Mouse (Mus musculus): ENCODE data around the gene Prmt9. TPM values are rescaled to one million over a fixed set of nuclear protein-coding genes. Genes with fewer than 3 reads are reported as not detected.

Gene Prmt9
- polyA plus RNA-seq, 1 experiment from 2014 or later: 23.2 TPM

DNA sequence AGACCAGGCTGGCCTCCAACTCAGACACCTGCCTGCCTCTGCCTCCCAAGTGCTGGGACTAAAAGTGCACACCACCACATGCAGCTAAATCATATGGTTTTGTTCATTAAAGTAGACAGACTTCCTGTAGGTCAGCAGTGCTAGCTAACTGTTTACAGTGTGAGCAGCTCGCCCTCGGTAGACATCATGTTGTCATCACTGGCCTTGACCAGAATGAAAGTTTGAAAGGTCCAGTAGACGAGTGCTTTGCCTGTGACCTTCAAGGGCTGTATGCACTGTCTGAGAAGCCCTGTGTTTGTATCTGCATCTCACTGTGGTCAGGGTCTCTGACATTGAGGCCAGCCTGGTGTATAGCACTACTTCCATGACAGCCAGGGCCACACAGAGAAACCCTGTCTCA is 12.2 kb downstream of the Prmt9 start:
- Histone ChIP-seq H3K4me1 (ENCODE audit: insufficient read depth, low read length) (no peaks in the 10 kb centered on the region), H3K36me3 (ENCODE audit: insufficient read depth, low read length) (peaks cover 60% of the 10 kb centered on the region), H3K27me3 (ENCODE audit: insufficient read depth, low read length) (no peaks in the 10 kb centered on the region), H3K9me3 (ENCODE audit: low read length) (no peaks in the 10 kb centered on the region), H3K9ac (replicated peaks; ENCODE audit: low read length) (no peak overlapping the region), H3K4me2 (replicated peaks; ENCODE audit: low read depth, low read length) (no peak overlapping the region), H3K27ac (ENCODE audit: low read length) (no peak overlapping the region), H3K4me3 (ENCODE audit: low read length) (no peak overlapping the region)
- 88% methylated on average over 3 of the region's 3 CpGs for WGBS
- no peak for ATAC-seq (ENCODE audit: low FRiP score, low TSS enrichment)

DNA sequence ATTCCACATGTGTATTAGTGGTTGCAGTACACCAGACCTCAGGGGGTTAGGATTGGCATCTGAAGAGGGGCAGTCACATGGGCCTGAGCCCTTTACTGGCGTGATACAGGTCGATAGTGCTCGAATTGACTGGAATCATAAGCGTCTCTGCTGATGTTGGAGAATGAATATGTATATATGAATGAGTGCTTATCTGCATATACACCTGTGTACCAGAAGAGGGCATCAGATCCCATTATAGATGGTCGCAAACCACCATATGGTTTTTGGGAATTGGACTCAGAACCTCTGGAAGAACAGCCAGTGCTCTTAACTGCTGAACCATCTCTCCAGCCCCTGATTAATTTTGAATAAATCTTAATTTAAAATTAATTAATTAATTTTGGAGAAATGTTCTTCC is 25.0 kb downstream of the Prmt9 start:
- H3K9me3 ChIP-seq (ENCODE audit: low read length): no peaks in the 10 kb centered on the region
- H3K4me1 ChIP-seq (ENCODE audit: insufficient read depth, low read length): no peaks in the 10 kb centered on the region
- H3K4me3 ChIP-seq (ENCODE audit: low read length): no peak overlapping the region
- no peaks in the 10 kb centered on the region for H3K27me3 ChIP-seq (ENCODE audit: insufficient read depth, low read length)
- H3K4me2 ChIP-seq (replicated peaks; ENCODE audit: low read depth, low read length): no peak overlapping the region
- H3K36me3 ChIP-seq (ENCODE audit: insufficient read depth, low read length): peaks cover 42% of the 10 kb centered on the region
- 87% methylated on average over 5 of the region's 5 CpGs for WGBS
- no peak overlapping the region for H3K9ac ChIP-seq (replicated peaks; ENCODE audit: low read length)
- no peak for ATAC-seq (ENCODE audit: low FRiP score, low TSS enrichment)
- no peak overlapping the region for H3K27ac ChIP-seq (ENCODE audit: low read length)

DNA sequence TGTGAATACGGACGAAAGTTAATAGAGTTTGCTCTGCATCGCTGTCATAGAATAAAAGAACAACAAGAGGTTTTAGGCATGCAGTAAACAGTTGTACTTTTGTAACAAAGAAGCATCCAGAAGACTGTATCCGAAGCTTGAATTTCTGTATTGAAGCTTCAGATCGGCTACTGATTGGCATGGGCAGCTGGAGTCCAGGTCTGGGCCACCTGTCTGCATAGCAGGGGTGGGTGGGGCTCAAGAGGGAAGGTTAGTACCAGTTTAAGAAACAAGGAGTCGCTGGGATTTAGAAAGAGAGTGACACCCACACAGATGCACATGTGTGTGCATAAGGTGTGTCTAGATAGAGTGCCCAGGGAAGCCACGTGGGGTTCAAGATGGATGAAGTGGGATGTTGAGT is 28.5 kb downstream of the Prmt9 start:
- ATAC-seq (ENCODE audit: low FRiP score, low TSS enrichment): no peak
- Histone ChIP-seq H3K4me1 (ENCODE audit: insufficient read depth, low read length) (no peaks in the 10 kb centered on the region), H3K4me3 (ENCODE audit: low read length) (no peak overlapping the region), H3K9ac (replicated peaks; ENCODE audit: low read length) (no peak overlapping the region), H3K36me3 (ENCODE audit: insufficient read depth, low read length) (peaks cover 52% of the 10 kb centered on the region), H3K27ac (ENCODE audit: low read length) (no peak overlapping the region), H3K27me3 (ENCODE audit: insufficient read depth, low read length) (no peaks in the 10 kb centered on the region), H3K9me3 (ENCODE audit: low read length) (no peaks in the 10 kb centered on the region), H3K4me2 (replicated peaks; ENCODE audit: low read depth, low read length) (no peak overlapping the region)
- 94% methylated on average over 7 of the region's 7 CpGs for WGBS

DNA sequence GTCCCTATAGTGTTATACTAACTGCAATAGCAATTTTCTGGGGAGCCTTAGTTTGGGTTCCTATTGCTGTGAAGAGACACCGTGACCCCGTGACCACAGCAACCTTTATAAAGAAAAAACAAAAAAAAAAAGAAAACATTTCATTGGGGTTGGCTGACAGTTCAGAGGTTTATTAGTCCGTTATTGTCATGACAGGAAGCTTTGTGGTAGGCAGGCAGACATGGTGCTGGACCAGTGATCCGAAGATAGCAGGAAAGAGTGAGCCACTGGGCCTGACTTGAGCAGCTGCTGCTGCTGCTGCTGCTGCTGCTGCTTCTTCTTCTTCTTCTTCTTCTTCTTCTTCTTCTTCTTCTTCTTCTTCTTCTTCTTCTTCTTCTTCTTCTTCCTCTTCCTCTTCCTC is 35.0 kb downstream of the Prmt9 start:
- no peaks in the 10 kb centered on the region for H3K4me1 ChIP-seq (ENCODE audit: insufficient read depth, low read length)
- H3K4me2 ChIP-seq (replicated peaks; ENCODE audit: low read depth, low read length): no peak overlapping the region
- no peaks in the 10 kb centered on the region for H3K27me3 ChIP-seq (ENCODE audit: insufficient read depth, low read length)
- H3K27ac ChIP-seq (ENCODE audit: low read length): no peak overlapping the region
- WGBS: 66% methylated on average over 4 of the region's 4 CpGs
- no peak overlapping the region for H3K9ac ChIP-seq (replicated peaks; ENCODE audit: low read length)
- H3K9me3 ChIP-seq (ENCODE audit: low read length): no peaks in the 10 kb centered on the region
- peaks cover 25% of the 10 kb centered on the region for H3K36me3 ChIP-seq (ENCODE audit: insufficient read depth, low read length)
- H3K4me3 ChIP-seq (ENCODE audit: low read length): no peak overlapping the region
- ATAC-seq (ENCODE audit: low FRiP score, low TSS enrichment): no peak

DNA sequence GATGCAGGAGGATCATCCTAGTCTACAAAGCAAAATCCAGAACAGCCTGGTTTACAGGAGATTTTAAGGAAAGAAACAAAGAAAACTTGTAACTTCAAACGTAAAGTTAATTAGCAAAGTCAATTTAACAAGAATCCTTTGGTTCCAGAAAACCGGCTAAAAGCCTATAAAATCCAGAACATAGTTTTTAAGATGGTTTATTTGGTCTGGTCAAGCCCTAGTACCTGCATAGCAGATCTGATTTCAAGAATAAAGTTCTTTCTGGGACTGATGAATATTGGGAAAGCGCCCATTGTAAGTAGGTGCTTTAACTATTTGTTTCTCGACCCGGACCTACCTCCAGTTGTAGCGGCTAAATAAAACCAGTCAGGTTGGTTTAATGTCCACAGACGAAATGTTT is 60.4 kb downstream of the Prmt9 start:
- 7% methylated on average over 7 of the region's 7 CpGs for WGBS
- ATAC-seq (ENCODE audit: low FRiP score, low TSS enrichment): no peak
- H3K27me3 ChIP-seq (ENCODE audit: insufficient read depth, low read length): no peaks in the 10 kb centered on the region
- H3K4me2 ChIP-seq (replicated peaks; ENCODE audit: low read depth, low read length): peak overlapping the region; percentile 78
- no peak overlapping the region for H3K27ac ChIP-seq (ENCODE audit: low read length)
- H3K4me1 ChIP-seq (ENCODE audit: insufficient read depth, low read length): peaks cover 7% of the 10 kb centered on the region
- H3K9me3 ChIP-seq (ENCODE audit: low read length): no peaks in the 10 kb centered on the region
- peak overlapping the region; percentile 77 for H3K4me3 ChIP-seq (ENCODE audit: low read length)
- H3K36me3 ChIP-seq (ENCODE audit: insufficient read depth, low read length): peaks cover under 1% of the 10 kb centered on the region; the same call in 1 of the 2 replicates
- peak overlapping the region; percentile 75 for H3K9ac ChIP-seq (replicated peaks; ENCODE audit: low read length)

DNA sequence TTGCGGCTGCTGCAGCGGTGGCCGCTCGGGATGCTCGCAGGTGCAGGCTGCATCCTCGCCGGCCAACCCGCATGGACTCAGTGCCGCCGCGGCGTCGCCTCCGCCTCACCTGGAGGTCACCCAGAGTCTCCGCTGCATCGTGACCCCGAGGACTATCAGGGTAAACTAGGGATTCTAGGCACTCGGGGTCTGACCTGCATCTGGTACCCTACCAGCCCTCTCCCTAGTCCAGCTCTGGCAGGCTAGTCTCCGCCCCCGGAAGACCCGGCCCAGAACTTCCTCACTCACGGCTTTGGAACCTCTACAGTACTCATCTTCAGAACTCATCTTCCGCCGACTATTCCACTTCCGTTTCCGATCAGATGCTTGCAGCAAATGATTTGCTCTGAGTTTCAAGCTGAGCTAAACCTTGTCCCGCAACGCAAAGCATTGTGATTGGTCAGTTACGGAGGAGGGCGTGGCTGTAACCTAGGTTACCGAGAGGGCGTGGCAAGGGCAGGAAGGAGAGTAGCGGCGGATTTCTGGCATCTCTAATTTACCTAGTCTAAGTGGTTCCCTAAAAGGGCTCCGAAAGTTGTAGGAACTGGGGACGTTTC is 61.3 kb downstream of the Prmt9 start, which contains the start of gene Tmem184c:
Tmem184c (minus strand) TSS at position 325 of the 596 bp plus-strand sequence.
- H3K9me3 ChIP-seq (ENCODE audit: low read length): no peaks in the 10 kb centered on the region
- H3K27me3 ChIP-seq (ENCODE audit: insufficient read depth, low read length): no peaks in the 10 kb centered on the region
- peaks cover 7% of the 10 kb centered on the region for H3K4me1 ChIP-seq (ENCODE audit: insufficient read depth, low read length)
- peak within 1 kb of the TSS; percentile 78 for H3K4me2 ChIP-seq (replicated peaks; ENCODE audit: low read depth, low read length)
- H3K27ac ChIP-seq (ENCODE audit: low read length): peak within 1 kb of the TSS; percentile 23; the same call in 1 of the 2 replicates
- WGBS: under 1% methylated on average over 36 of the region's 36 CpGs
- peak within 1 kb of the TSS; percentile 77 for H3K4me3 ChIP-seq (ENCODE audit: low read length)
- peak within 1 kb of the TSS; percentile 75 for H3K9ac ChIP-seq (replicated peaks; ENCODE audit: low read length)
- no peaks in the 10 kb centered on the region for H3K36me3 ChIP-seq (ENCODE audit: insufficient read depth, low read length)
- peak; percentile 99 for ATAC-seq (ENCODE audit: low FRiP score, low TSS enrichment)

DNA sequence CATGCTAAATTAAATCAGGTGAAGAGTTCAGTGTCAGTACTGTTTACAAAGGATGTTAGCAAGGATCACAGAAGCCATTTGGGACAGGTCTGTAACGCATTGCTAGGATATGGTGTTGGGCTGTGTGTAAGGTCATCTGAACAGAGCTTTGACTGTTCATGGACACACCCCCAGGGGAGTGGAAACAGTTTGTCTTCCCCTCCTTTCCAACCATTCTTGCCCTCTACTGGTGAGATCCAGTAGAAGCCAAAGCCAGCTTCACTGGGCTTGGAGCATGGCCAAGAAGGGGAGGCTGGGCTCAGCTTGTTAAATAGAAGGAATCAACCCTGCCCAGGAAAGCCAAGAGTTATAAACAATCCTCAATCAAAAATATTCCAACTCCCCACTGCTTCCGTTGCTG is 68.7 kb downstream of the Prmt9 start:
- H3K9me3 ChIP-seq (ENCODE audit: low read length): no peaks in the 10 kb centered on the region
- H3K9ac ChIP-seq (replicated peaks; ENCODE audit: low read length): no peak overlapping the region
- no peaks in the 10 kb centered on the region for H3K4me1 ChIP-seq (ENCODE audit: insufficient read depth, low read length)
- no peaks in the 10 kb centered on the region for H3K36me3 ChIP-seq (ENCODE audit: insufficient read depth, low read length)
- no peak overlapping the region for H3K4me3 ChIP-seq (ENCODE audit: low read length)
- 54% methylated on average over 2 of the region's 2 CpGs for WGBS
- peak; percentile 59; the same call in 1 of the 2 replicates for ATAC-seq (ENCODE audit: low FRiP score, low TSS enrichment)
- H3K27me3 ChIP-seq (ENCODE audit: insufficient read depth, low read length): no peaks in the 10 kb centered on the region
- no peak overlapping the region for H3K4me2 ChIP-seq (replicated peaks; ENCODE audit: low read depth, low read length)
- no peak overlapping the region for H3K27ac ChIP-seq (ENCODE audit: low read length)

DNA sequence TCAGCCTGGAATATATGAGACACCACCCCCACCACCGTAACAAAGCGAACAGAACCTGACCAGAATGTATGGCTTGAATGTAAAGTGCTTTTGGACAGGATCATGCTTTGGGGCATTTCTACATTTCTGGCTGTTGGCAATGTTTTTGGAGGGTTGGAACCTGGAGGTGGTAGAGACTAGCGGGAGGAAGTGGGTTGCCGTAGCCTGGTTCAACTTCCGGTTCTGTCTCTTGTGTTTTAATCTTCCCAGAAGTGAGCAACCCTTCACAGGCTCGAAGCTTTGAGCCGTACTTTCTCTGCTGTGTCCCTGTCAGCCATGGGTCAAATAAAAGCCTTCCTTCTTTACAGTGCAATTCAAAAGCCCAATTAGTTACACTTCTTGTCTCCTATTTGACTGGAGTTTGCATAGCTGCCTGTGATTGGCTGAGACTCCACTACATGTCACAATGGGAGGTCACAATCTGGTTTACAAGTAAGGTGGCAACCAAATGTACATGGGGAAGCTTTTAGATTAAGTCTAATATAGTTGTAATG is 74.5 kb downstream of the Prmt9 start:
- H3K27ac ChIP-seq (ENCODE audit: low read length): no peak overlapping the region
- H3K27me3 ChIP-seq (ENCODE audit: insufficient read depth, low read length): no peaks in the 10 kb centered on the region
- 87% methylated on average over 7 of the region's 7 CpGs for WGBS
- no peaks in the 10 kb centered on the region for H3K9me3 ChIP-seq (ENCODE audit: low read length)
- H3K4me3 ChIP-seq (ENCODE audit: low read length): no peak overlapping the region
- H3K4me1 ChIP-seq (ENCODE audit: insufficient read depth, low read length): no peaks in the 10 kb centered on the region
- no peak overlapping the region for H3K9ac ChIP-seq (replicated peaks; ENCODE audit: low read length)
- no peak for ATAC-seq (ENCODE audit: low FRiP score, low TSS enrichment)
- no peak overlapping the region for H3K4me2 ChIP-seq (replicated peaks; ENCODE audit: low read depth, low read length)
- H3K36me3 ChIP-seq (ENCODE audit: insufficient read depth, low read length): no peaks in the 10 kb centered on the region

DNA sequence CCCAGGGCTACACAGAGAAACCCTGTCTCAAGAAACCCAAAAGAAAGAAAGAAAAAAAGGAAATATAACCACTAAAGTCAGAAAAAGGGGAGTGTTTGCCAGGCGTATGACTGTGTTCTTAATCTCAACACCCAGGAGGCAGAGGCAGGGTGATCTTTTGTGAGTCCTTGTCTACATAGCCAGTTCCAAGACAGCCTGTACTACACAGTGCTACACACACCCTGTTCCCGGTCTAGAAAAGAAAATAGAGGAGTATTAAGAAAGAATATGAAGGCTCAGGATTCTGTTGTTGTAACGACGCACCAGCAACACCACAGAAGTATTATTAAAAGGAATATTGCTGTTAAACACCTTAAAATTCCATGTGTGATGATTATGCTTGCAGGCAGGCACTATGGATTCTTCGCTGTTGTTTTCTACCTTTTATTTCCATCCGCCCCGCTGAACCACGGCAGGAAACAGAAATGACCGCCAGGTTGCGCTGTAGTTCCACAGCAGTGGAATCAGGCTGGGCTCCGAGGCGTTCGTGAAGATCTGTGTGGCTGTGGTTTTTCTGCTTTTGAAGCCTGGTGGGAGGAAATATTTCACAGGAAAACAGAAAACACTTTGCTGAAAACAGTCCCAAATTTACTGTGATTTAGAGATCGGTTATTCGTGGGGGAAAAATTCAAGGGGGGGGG is 80.8 kb downstream of the Prmt9 start:
- no peak overlapping the region for H3K4me2 ChIP-seq (replicated peaks; ENCODE audit: low read depth, low read length)
- H3K4me1 ChIP-seq (ENCODE audit: insufficient read depth, low read length): 0 out of 2 replicates have a peak, but pooled peaks cover 4% of the 10 kb centered on the region
- no peak overlapping the region; the same call in 1 of the 2 replicates for H3K27ac ChIP-seq (ENCODE audit: low read length)
- H3K4me3 ChIP-seq (ENCODE audit: low read length): no peak overlapping the region
- no peaks in the 10 kb centered on the region for H3K9me3 ChIP-seq (ENCODE audit: low read length)
- H3K36me3 ChIP-seq (ENCODE audit: insufficient read depth, low read length): no peaks in the 10 kb centered on the region
- H3K9ac ChIP-seq (replicated peaks; ENCODE audit: low read length): no peak overlapping the region
- 19% methylated on average over 15 of the region's 15 CpGs for WGBS
- H3K27me3 ChIP-seq (ENCODE audit: insufficient read depth, low read length): no peaks in the 10 kb centered on the region
- ATAC-seq (ENCODE audit: low FRiP score, low TSS enrichment): peak; percentile 87

DNA sequence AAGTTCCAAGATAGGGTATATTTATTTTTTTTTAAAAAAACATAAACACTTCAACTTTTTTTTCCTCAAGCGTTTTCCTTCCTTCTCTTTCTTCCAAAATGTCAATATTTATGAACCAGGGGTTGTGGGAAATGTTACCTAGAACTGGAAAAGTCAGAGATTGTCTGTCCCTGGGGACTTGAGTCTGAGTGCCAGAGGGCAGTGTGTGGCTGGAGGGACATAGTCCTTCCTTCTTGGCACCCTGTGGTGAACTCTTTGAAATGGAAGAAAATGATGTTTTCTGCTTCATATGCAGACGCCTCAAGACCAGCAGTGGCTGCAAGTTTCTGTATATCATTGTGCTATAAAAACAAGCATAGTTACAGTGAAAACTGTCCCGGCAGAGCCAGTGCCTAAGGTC is 81.5 kb downstream of the Prmt9 start:
- Histone ChIP-seq H3K9ac (replicated peaks; ENCODE audit: low read length) (no peak overlapping the region), H3K4me1 (ENCODE audit: insufficient read depth, low read length) (0 out of 2 replicates have a peak, but pooled peaks cover 4% of the 10 kb centered on the region), H3K4me3 (ENCODE audit: low read length) (no peak overlapping the region), H3K27me3 (ENCODE audit: insufficient read depth, low read length) (no peaks in the 10 kb centered on the region), H3K36me3 (ENCODE audit: insufficient read depth, low read length) (no peaks in the 10 kb centered on the region), H3K4me2 (replicated peaks; ENCODE audit: low read depth, low read length) (no peak overlapping the region), H3K9me3 (ENCODE audit: low read length) (no peaks in the 10 kb centered on the region), H3K27ac (ENCODE audit: low read length) (peak overlapping the region; percentile 29; the same call in 1 of the 2 replicates)
- ATAC-seq (ENCODE audit: low FRiP score, low TSS enrichment): no peak
- 53% methylated on average over 3 of the region's 3 CpGs for WGBS

All from kidney, embryonic 16.5 days (tissue).